Mouse (Mus musculus) bone marrow, adult 2 months (tissue): Measurements from ENCODE around the gene Enah. TPM values are rescaled to one million over a fixed set of nuclear protein-coding genes. Genes with fewer than 3 reads are reported as not detected.

Experiments used
- H3K27ac ChIP-seq: fragments of 200-500 bp; 2 replicates; pipeline ENCODE4 v1.5.1; 2012; ENCODE audit warnings: low read depth, mild to moderate bottlenecking, control low read depth, inconsistent platforms, low read length; ENCODE audit not compliant: control insufficient read depth, poor library complexity, insufficient read depth
- H3K4me1 ChIP-seq: fragments of 200-500 bp; 2 replicates; pipeline ENCODE4 v1.6.1; 2011; ENCODE audit warnings: low read length; ENCODE audit not compliant: control insufficient read depth, insufficient read depth
- H3K4me3 ChIP-seq: fragments of 200-500 bp; replicated peaks from 2 replicates; pipeline ENCODE3; 2011; ENCODE audit warnings: mild to moderate bottlenecking, low read depth, low read length, control low read depth; ENCODE audit not compliant: control insufficient read depth
- CTCF ChIP-seq: fragments of 200-500 bp; IDR thresholded peaks from 2 replicates; pipeline ENCODE4 v1.5.1; 2011; ENCODE audit warnings: low read length, control low read depth; ENCODE audit not compliant: control insufficient read depth, insufficient read depth
- POLR2A ChIP-seq: fragments of 200-500 bp; IDR thresholded peaks from 2 replicates; pipeline ENCODE4 v1.6.1; 2011; ENCODE audit warnings: low read depth, mild to moderate bottlenecking, control low read depth, low read length, borderline replicate concordance; ENCODE audit not compliant: control insufficient read depth
- WGBS: fragments of 180-500 bp; shearing (Covaris S2); methylation state at CpG from one replicate; pipeline ENCODE4 v1.1.7; 2018; 5-methylcytosine and 5-hydroxymethylcytosine counted together
- polyA plus RNA-seq: library from polyadenylated mRNA; stranded (reverse); fragments of >200 nt; gene quantifications from 2 replicates; pipeline ENCODE4 v1.2.4, GENCODE M21; 2011; ENCODE audit warnings: low replicate concordance; ENCODE audit not compliant: missing spikeins, insufficient read depth, insufficient read length

The Enah gene
- polyA plus RNA-seq, 1 experiment, result 20.3 TPM

DNA sequence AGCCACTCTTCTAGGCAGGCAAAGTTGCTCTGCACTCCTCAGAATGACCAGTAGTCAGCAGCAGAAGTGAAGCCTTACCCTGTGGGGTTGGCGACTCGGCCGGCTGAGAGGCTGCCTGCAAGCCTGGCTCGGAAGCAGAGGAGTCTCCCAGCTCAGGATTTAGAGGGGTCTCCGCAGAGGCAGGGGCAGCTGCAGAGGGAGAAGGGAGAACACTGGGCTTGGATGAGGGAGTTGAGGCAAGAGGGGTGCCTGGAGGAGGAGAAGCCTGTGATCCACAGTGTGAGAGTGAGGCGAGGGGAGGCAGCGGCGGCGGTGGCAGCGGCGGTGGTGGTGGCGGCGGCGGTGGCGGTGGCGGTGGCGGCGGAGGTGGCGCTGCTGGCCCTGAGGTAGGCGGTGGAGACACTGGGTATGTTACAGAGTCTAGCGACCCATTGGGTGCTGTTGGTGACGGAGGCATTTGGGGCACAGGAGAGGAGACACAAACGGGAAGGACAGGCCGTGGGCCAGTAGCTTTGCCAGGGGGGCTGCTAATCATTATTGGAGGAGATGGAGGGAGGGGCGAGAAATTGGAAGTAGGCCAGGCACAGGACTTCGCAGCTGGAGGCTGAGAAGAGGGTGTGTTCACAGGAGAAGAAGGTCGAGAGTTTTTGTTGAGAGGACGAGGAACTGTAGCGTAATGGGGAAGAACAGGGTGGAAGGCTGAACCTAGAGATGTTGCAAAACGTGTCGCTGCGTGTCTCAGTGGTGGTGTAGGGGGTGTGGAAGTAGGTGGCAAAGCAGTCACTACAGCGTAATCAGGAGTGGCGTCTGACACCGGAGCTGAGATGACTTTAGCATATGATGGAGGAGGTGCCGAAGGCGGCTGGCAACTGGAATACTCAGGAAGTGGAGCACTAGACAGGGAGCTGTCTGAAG lies 98.0 kb downstream of the Enah start:
- peak overlapping the region; percentile 89 for H3K27ac ChIP-seq

DNA sequence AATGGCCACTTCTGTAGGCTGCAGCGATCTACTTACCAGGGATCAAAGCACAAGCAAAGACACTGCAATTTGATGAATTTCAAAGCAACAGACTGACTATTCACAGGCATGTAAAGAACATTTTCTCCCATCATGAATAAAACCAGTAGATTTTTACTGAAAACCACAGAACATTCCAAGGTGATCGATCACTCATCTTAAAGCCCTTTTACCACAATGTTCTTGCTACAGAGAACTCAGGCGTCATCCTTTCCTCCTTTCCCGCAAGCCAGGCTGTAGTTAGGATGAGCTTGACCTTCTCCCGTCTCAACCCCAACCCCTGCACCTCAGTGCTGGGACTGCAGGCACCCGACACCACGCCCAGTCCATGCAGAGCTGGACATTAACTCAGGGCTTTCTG lies 107.9 kb downstream of the Enah start:
- no peaks in the 10 kb centered on the region for H3K4me1 ChIP-seq
- no peak for TF ChIP-seq CTCF
- TF ChIP-seq POLR2A, result no peak
- H3K4me3 ChIP-seq, result no peak overlapping the region
- 81% methylated on average over 7 of the region's 7 CpGs for WGBS
- H3K27ac ChIP-seq, result no peak overlapping the region

More for the DNA sequence above, 98.0 kb downstream of the Enah start:
- peak overlapping the region; percentile 69 for H3K4me3 ChIP-seq
- TF ChIP-seq CTCF, result peak; percentile 12; the same call in 1 of the 2 replicates
- no peak for TF ChIP-seq POLR2A
- WGBS, result 42% methylated on average over 37 of the region's 37 CpGs
- H3K4me1 ChIP-seq, result no peaks in the 10 kb centered on the region; the same call in 1 of the 2 replicates

DNA sequence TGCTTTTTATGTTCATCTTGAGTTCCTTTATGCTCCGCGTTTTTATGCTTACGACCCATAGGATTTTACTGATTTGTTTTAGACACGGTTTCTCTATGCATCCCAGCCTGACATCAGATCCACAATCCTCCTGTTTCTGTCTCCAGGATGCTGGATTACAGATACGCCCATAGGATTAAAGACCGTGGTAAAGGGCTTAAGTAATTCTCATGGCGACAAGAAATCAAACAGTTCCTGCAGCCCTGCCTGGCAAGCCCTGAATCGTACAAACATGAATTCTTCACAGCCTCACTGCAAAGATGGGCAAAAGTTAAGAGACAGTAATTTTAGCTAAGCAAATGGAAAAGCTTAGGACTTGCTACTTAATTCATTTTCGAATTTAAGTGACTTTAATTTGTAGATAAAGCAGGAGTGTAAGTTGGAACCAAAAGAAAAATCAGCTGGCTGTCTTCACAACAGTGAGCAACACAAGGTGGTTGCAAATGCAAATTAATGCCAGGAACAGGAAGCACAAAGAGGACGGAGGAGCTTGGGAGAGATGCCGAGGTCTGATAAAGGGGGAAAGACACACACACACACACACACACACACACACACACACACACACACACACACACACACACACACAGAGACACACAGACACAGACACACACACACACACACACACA lies 118.0 kb downstream of the Enah start:
- no peak overlapping the region for H3K27ac ChIP-seq
- no peaks in the 10 kb centered on the region for H3K4me1 ChIP-seq
- 56% methylated on average over 11 of the region's 11 CpGs for WGBS
- no peak overlapping the region for H3K4me3 ChIP-seq
- TF ChIP-seq POLR2A, result no peak
- no peak for TF ChIP-seq CTCF

DNA sequence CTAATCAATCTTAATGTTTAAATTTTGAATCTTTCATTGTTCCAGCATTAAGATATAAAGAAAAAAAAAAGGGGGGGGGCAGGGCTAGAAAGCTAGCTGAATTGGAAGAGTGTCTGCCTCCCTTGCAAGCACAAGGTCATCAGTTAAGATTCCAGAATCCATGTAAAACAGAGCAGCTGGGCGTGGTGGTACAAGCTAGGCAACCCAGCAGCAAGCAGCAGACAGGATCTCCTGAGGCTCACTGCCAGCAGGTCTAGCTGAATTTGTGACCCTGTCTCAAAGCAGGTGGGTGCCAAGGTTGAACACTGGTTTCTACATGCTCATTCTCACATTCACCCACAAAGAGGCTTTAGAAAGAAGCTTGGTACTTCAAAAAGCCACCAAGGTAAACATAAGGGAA lies 118.9 kb downstream of the Enah start:
- no peak overlapping the region for H3K27ac ChIP-seq
- no peak for TF ChIP-seq CTCF
- TF ChIP-seq POLR2A, result no peak
- WGBS, result 76% methylated on average over 1 of the region's 1 CpGs
- no peak overlapping the region for H3K4me3 ChIP-seq
- no peaks in the 10 kb centered on the region for H3K4me1 ChIP-seq

DNA sequence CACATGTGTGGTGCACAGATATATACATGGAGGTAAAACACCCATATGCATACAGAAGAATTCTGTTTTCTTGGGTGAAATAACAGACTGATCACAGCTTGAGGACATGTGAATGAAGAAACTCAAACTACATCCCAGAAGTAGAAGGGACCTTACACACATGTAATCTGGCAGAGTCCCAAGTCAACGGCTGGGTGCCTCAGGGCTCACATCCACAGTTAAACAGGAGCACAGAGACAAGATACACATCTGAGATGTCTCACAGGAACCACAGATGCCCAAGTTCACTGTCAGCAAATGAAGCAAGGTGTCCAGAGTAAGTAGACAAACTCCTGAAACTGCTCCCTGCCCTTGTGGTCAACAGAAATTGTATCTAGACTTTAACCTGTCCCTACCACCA lies 120.8 kb downstream of the Enah start:
- Histone ChIP-seq H3K4me1 (no peaks in the 10 kb centered on the region), H3K27ac (no peak overlapping the region), H3K4me3 (no peak overlapping the region)
- 63% methylated on average over 1 of the region's 1 CpGs for whole genome bisulfite sequencing
- TF ChIP-seq POLR2A, result no peak
- TF ChIP-seq CTCF, result no peak

DNA sequence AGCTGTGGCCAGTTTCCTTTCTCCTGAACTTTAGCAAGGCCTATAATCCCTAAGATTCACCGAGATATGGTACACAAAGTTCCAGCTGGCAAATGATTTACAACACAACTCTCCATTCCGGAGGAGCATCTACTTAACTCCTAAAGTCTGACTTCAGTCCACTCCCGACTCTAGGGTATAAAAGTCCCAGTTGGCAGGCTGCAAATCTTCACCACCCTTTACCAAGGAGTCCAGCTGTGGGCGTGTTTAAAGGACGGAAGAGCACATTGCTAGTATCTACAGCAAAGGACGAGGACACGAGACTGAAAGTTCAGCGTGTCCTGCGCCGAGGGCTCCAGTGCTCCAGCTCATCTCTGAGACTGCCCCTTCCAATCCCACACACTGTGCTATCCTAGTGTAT lies 122.8 kb downstream of the Enah start:
- no peaks in the 10 kb centered on the region for H3K4me1 ChIP-seq
- WGBS, result 83% methylated on average over 10 of the region's 10 CpGs
- H3K27ac ChIP-seq, result no peak overlapping the region
- H3K4me3 ChIP-seq, result no peak overlapping the region
- TF ChIP-seq CTCF (no peak), POLR2A (no peak)

DNA sequence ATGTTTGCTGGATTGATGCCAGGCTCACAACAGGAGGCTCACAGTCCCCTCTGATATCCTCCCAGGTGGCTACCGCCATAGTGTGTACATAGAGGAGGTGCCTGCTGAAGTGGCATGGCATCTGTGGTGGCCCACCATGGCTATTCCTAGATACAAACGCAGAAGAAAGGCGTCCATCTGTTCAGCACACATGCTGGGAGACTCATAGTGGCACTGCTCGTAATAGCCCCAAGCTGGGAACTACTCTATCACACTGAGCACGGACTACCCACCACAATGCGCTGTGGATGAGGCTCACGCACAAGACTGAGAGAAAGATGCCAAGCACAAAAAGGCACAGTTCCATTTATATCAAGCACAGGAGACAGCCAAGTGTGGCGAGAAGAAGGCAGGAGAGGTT lies 126.1 kb downstream of the Enah start:
- WGBS, result 80% methylated on average over 8 of the region's 8 CpGs
- no peak overlapping the region for H3K27ac ChIP-seq
- no peaks in the 10 kb centered on the region for H3K4me1 ChIP-seq
- TF ChIP-seq POLR2A, result no peak
- no peak for TF ChIP-seq CTCF
- no peak overlapping the region for H3K4me3 ChIP-seq

DNA sequence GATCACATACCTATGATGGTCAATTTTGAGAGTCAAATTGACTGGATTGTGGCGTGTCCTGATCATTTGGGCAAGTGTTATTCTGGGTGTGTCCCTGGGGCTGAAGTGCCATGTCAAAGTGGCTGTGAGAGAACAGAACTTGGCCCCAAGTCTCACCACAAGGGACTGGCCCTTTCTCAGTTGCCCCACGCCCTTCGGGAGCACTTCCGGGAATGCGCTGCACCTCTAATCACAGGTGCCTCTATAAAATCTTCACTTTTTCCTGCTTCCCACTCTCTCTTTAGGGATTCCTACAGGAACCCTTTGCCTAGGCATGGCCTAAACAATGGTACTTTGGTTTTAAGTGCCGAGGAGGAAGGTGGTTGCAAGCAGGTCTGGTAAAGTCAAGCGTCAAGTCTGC lies 130.1 kb downstream of the Enah start:
- no peaks in the 10 kb centered on the region for H3K4me1 ChIP-seq
- TF ChIP-seq POLR2A, result no peak
- TF ChIP-seq CTCF, result no peak
- no peak overlapping the region for H3K4me3 ChIP-seq
- no peak overlapping the region for H3K27ac ChIP-seq
- 82% methylated on average over 7 of the region's 7 CpGs for WGBS

DNA sequence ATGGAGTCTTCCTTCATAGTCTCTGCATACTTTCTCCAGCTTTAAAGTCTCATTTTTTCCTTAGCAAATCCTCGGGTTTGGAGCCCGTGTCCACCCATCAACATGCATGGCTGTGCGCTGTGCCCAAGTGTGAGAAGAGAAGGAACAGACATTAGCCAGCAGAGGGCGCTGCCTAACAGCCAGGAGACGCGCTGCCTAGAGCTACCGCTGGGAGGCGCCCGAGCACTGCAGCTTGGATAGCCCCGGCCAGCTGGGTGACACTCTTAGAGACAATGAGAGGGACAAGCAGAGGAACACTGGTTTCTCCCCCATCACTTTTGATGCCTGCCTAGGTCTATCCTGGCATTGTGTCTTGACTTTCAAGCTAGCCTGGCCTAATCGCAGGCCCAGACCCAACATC lies 131.0 kb downstream of the Enah start:
- WGBS, result 3% methylated on average over 11 of the region's 11 CpGs
- no peaks in the 10 kb centered on the region for H3K4me1 ChIP-seq
- no peak for TF ChIP-seq POLR2A
- peak; percentile 100 for TF ChIP-seq CTCF
- no peak overlapping the region for H3K27ac ChIP-seq
- no peak overlapping the region for H3K4me3 ChIP-seq
